Mouse (Mus musculus): ENCODE results near the gene Cdk14. TPM values are rescaled to one million over a fixed set of nuclear protein-coding genes. Genes with fewer than 3 reads are reported as not detected.

Gene Cdk14
- polyA plus RNA-seq, 1 experiment from 2014 or later, result 13.8 TPM

DNA sequence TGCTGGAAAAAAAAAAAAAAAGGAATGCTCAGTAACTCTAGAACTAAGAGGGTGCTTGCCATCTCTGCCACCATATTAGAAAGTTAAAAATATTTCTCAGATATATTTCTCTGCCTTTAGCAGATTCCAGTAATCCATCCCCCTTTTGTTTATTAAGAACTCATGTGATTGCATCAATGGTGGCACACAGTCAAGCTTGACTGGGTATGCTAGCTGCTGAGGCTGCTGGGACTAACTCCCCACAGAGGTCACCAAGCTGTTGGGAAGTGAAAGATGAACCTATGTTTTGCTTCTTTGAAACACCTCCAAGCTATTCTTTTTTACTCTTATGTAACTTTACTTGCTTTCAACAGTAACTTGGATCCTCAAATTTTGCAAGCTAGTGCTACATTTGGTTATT is 618.1 kb downstream of the Cdk14 start:
- no peak overlapping the region for H3K9ac ChIP-seq
- H3K4me3 ChIP-seq (replicated peaks), result no peak overlapping the region
- no peak overlapping the region for H3K27ac ChIP-seq

GRCm38 (mm10) chr5:4801096-4801850 is 618.8 kb downstream of the Cdk14 start:
- Histone ChIP-seq H3K4me2 (no peak overlapping the region), H3K4me1 (peaks cover 12% of the 10 kb centered on the region), H3K27me3 (no peaks in the 10 kb centered on the region), H3K36me3 (no peaks in the 10 kb centered on the region), H3K27ac (no peak overlapping the region), H3K9ac (no peak overlapping the region), H3K4me3 (replicated peaks) (no peak overlapping the region), H3K9me3 (replicated peaks) (no peaks in the 10 kb centered on the region)
- ATAC-seq (replicated peaks; ENCODE audit: low FRiP score), result no peak
- 85% methylated on average over 8 of the region's 8 CpGs for WGBS

More for the DNA sequence above, 618.1 kb downstream of the Cdk14 start:
- no peaks in the 10 kb centered on the region for H3K27me3 ChIP-seq
- no peak for ATAC-seq (replicated peaks; ENCODE audit: low FRiP score)
- no peaks in the 10 kb centered on the region for H3K9me3 ChIP-seq (replicated peaks)
- peaks cover 12% of the 10 kb centered on the region for H3K4me1 ChIP-seq
- no peaks in the 10 kb centered on the region for H3K36me3 ChIP-seq
- no peak overlapping the region for H3K4me2 ChIP-seq

DNA sequence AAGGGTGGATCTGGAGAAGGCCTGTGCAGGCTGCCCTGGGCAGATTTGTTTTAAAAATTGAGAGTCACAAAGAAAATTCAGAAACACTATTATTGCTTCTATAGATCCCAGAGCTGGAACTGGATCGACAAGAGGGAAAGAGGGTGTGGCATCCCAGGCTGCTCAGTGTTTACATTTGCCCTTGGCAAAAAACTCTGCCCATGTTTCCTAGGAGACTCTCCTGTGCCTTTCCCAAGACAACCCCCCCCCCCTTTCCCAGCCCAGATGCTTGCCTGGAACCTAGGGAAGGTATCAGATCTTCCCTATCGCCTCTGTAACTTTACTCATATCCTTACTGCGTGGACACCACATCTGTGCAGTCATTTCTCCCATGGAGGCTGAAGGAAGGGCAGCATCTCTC is 628.9 kb downstream of the Cdk14 start:
- Histone ChIP-seq H3K27ac (no peak overlapping the region), H3K4me2 (no peak overlapping the region), H3K9ac (no peak overlapping the region), H3K36me3 (no peaks in the 10 kb centered on the region), H3K4me3 (replicated peaks) (no peak overlapping the region), H3K4me1 (no peaks in the 10 kb centered on the region), H3K9me3 (replicated peaks) (no peaks in the 10 kb centered on the region), H3K27me3 (no peaks in the 10 kb centered on the region)
- WGBS, result 76% methylated on average over 3 of the region's 3 CpGs
- ATAC-seq (replicated peaks; ENCODE audit: low FRiP score), result no peak

GRCm38 (mm10) chr5:4790265-4790664 is 629.8 kb downstream of the Cdk14 start:
- Histone ChIP-seq H3K36me3 (no peaks in the 10 kb centered on the region), H3K9ac (no peak overlapping the region), H3K4me1 (no peaks in the 10 kb centered on the region), H3K4me2 (no peak overlapping the region), H3K27me3 (no peaks in the 10 kb centered on the region), H3K4me3 (replicated peaks) (no peak overlapping the region), H3K9me3 (replicated peaks) (no peaks in the 10 kb centered on the region), H3K27ac (no peak overlapping the region)
- WGBS, result 91% methylated on average over 4 of the region's 4 CpGs
- ATAC-seq (replicated peaks; ENCODE audit: low FRiP score), result no peak

DNA sequence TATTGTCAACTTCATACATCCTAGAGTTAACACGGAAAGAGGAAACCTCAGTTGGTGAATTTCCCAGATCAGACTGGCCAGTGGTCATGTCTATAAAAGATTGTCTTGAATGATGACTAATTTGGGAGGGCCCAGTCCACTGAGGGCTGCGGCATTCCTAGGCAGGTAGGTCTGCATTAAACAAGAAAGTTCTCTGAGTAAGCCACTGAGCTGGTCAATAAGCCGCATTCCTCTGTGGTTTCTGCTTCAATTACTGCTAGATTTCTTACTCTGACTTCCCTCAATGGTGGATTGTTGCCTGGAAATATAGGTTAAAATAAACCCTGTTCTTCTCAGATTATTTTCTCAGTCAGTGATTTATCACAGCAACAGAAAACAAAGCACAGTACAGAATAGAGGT is 631.6 kb downstream of the Cdk14 start:
- Histone ChIP-seq H3K27me3 (no peaks in the 10 kb centered on the region), H3K27ac (no peak overlapping the region), H3K4me1 (no peaks in the 10 kb centered on the region), H3K9ac (no peak overlapping the region), H3K4me3 (replicated peaks) (no peak overlapping the region), H3K36me3 (no peaks in the 10 kb centered on the region), H3K9me3 (replicated peaks) (no peaks in the 10 kb centered on the region), H3K4me2 (no peak overlapping the region)
- WGBS, result 87% methylated on average over 3 of the region's 3 CpGs
- ATAC-seq (replicated peaks; ENCODE audit: low FRiP score), result no peak

GRCm38 (mm10) chr5:4786816-4787215 is 633.3 kb downstream of the Cdk14 start:
- ATAC-seq (replicated peaks; ENCODE audit: low FRiP score), result no peak
- no peaks in the 10 kb centered on the region for H3K27me3 ChIP-seq
- H3K4me3 ChIP-seq (replicated peaks), result no peak overlapping the region
- H3K9ac ChIP-seq, result no peak overlapping the region
- no peaks in the 10 kb centered on the region for H3K36me3 ChIP-seq
- no peaks in the 10 kb centered on the region for H3K4me1 ChIP-seq
- H3K9me3 ChIP-seq (replicated peaks), result no peaks in the 10 kb centered on the region
- 62% methylated on average over 3 of the region's 3 CpGs for WGBS
- H3K27ac ChIP-seq, result no peak overlapping the region
- H3K4me2 ChIP-seq, result no peak overlapping the region

DNA sequence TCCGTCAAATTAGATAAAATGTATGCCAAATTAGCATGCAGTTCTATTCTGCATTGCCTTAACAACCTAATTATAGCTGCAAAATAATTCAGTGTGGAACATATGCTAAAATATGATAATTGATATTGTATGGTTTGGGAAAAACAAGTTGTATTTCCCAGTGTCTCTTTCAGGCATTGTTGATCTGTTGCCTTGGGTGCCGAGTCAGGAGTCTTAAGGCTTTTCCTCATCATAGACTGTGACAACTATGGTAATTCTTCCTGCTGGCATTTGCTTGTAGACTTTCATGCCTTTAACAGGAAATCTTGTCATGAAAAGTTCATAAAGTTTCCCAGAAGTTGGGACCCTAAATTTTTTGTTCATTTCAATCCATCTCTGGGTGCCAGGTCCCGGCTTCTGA is 641.8 kb downstream of the Cdk14 start:
- WGBS, result 87% methylated on average over 3 of the region's 3 CpGs
- Histone ChIP-seq H3K4me1 (no peaks in the 10 kb centered on the region), H3K27ac (no peak overlapping the region)

GRCm38 (mm10) chr5:4776495-4776894 is 643.6 kb downstream of the Cdk14 start:
- Histone ChIP-seq H3K9ac (no peak overlapping the region), H3K9me3 (replicated peaks) (no peaks in the 10 kb centered on the region), H3K36me3 (no peaks in the 10 kb centered on the region), H3K27ac (no peak overlapping the region), H3K4me1 (no peaks in the 10 kb centered on the region), H3K4me3 (replicated peaks) (no peak overlapping the region), H3K4me2 (no peak overlapping the region), H3K27me3 (no peaks in the 10 kb centered on the region)
- no peak for ATAC-seq (replicated peaks; ENCODE audit: low FRiP score)
- 20% methylated on average over 2 of the region's 2 CpGs for whole genome bisulfite sequencing

More for the DNA sequence above, 641.8 kb downstream of the Cdk14 start:
- no peak overlapping the region for H3K9ac ChIP-seq
- no peak for ATAC-seq (replicated peaks; ENCODE audit: low FRiP score)
- no peaks in the 10 kb centered on the region for H3K27me3 ChIP-seq
- no peaks in the 10 kb centered on the region for H3K9me3 ChIP-seq (replicated peaks)
- no peak overlapping the region for H3K4me2 ChIP-seq
- no peak overlapping the region for H3K4me3 ChIP-seq (replicated peaks)
- H3K36me3 ChIP-seq, result no peaks in the 10 kb centered on the region

DNA sequence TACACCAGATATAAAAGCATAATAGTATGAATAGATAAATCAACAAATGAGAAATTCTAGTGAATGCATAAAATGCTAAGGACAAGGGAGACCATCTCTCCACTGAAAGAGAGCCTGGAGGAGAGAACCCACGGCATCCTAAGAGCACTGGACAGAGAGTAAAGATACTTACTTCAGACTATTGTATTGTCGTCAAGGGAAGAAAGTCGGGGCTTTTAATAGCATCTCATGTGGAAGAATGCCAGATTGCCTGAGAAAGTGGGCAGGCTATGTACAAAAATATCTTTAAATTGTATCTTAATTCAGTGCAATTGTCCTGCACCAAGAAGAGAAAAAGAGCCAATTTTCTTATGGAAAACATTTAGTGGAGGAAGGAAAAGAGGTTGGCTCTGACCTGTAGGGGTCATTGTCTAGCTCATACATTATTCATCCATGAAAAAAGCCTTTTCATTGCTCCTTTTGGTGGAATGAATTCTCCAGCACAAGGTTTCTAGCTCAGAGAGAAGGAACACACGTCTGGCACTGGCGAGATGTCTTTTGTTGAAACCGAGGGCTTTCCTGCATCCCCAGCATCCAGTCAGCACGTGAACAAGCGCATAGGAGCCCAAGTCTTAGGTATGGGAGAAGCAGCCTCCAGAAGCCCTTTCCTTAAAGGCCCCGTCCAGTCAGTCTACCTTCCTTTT is 646.9 kb downstream of the Cdk14 start:
- Histone ChIP-seq H3K27me3 (no peaks in the 10 kb centered on the region), H3K4me3 (replicated peaks) (no peak overlapping the region), H3K4me2 (no peak overlapping the region), H3K9me3 (replicated peaks) (no peaks in the 10 kb centered on the region), H3K4me1 (no peaks in the 10 kb centered on the region), H3K36me3 (no peaks in the 10 kb centered on the region), H3K27ac (no peak overlapping the region), H3K9ac (no peak overlapping the region)
- no peak for ATAC-seq (replicated peaks; ENCODE audit: low FRiP score)
- 63% methylated on average over 9 of the region's 9 CpGs for WGBS

GRCm38 (mm10) chr5:4770609-4771008 is 649.5 kb downstream of the Cdk14 start:
- no peaks in the 10 kb centered on the region for H3K27me3 ChIP-seq
- no peak for ATAC-seq (replicated peaks; ENCODE audit: low FRiP score)
- H3K9me3 ChIP-seq (replicated peaks), result no peaks in the 10 kb centered on the region
- no peak overlapping the region for H3K4me2 ChIP-seq
- H3K9ac ChIP-seq, result no peak overlapping the region
- no peak overlapping the region for H3K27ac ChIP-seq
- WGBS, result 88% methylated on average over 1 of the region's 1 CpGs
- no peak overlapping the region for H3K4me3 ChIP-seq (replicated peaks)
- no peaks in the 10 kb centered on the region for H3K4me1 ChIP-seq
- H3K36me3 ChIP-seq, result no peaks in the 10 kb centered on the region

DNA sequence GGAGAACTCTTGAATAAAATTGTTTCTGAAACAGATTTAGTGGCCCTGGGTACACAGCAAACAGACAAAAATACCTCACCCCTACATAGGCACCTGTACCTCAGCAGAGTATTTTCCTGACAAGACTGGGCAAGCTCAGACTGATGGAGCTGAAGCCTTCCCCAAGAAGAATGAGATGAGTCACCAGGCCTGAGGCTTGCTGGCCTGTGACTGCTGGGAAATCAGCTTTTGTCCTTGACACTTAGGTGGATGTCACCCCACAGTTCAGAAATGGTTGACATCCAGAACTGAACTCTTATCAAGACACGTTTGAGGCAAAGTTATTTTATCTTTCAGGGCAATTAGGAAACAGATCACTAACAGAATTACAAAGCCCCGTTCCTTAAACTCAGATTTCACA is 652.2 kb downstream of the Cdk14 start:
- Histone ChIP-seq H3K9ac (no peak overlapping the region), H3K4me3 (replicated peaks) (no peak overlapping the region), H3K4me1 (no peaks in the 10 kb centered on the region), H3K27ac (no peak overlapping the region), H3K27me3 (no peaks in the 10 kb centered on the region), H3K36me3 (no peaks in the 10 kb centered on the region), H3K9me3 (replicated peaks) (no peaks in the 10 kb centered on the region), H3K4me2 (no peak overlapping the region)
- ATAC-seq (replicated peaks; ENCODE audit: low FRiP score), result no peak
- WGBS, result 63% methylated on average over 2 of the region's 2 CpGs

DNA sequence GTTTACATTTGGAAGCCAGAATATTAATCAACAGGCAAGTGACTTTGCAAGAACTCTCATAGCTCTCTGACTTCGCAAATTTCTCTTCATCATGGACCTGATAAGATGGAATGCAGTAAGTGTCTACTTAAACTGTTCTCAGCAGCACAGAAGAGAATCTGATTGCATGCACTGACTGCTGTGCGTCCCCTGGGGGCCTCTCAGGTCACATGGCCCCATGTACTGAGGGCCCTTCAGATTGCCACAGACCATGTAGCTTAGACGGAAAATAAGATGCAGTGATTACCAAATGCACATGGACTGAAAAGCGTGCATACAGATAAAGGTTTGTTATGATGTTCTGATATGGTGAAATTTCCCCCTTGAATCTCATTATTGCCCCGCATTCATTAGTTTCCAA is 653.4 kb downstream of the Cdk14 start:
- no peak overlapping the region for H3K4me2 ChIP-seq
- no peaks in the 10 kb centered on the region for H3K36me3 ChIP-seq
- 79% methylated on average over 5 of the region's 5 CpGs for WGBS
- H3K9me3 ChIP-seq (replicated peaks), result no peaks in the 10 kb centered on the region
- no peaks in the 10 kb centered on the region for H3K27me3 ChIP-seq
- ATAC-seq (replicated peaks; ENCODE audit: low FRiP score), result no peak
- no peak overlapping the region for H3K27ac ChIP-seq
- H3K4me1 ChIP-seq, result no peaks in the 10 kb centered on the region
- no peak overlapping the region for H3K9ac ChIP-seq
- H3K4me3 ChIP-seq (replicated peaks), result no peak overlapping the region
